In the genomic region with DNA sequence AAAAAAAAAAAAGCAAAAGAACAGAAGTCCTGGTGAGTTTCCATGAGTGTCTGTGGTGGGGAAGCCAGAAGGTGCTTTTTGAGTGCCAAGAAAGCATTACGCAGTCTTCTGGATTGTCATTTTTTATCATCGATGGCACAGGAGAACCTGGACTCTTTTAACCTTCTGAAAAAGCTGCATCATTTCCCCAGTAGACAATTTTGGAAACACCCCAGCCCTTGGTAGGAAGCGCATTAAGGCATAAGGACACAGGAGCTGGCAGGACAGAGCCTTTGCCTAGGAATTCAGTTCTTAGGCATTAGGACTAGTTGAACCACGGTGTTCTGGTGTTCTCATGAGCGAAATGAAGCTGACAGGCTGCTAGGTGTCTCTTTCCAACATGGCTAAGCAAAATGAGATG, we compare ENCODE assay signal across 20 mouse cellular contexts.
A peak's percentile ranks its signal among the peaks of the same experiment; 100 is the strongest.
DNase-seq lines count a peak whose midpoint lies in the region; ATAC-seq lines count a peak whose summit lies in the region.
"Had no signal": no experiment of that assay in that cellular context is flagged by ENCODE, and none has a peak within 500 bp of the region (broad histone marks: within the 10 kb centered on the region; RNA-seq: fewer than 3 reads in every experiment).

No protein-coding gene starts in this region.

- no peak overlapping the region for H3K9ac ChIP-seq in midbrain, embryonic 15.5 days
- H3K9ac ChIP-seq: embryonic facial prominence, embryonic 13.5 days; forebrain, embryonic 12.5 days; heart, embryonic 15.5 days; hindbrain, embryonic 13.5 days had no signal

- WGBS in midbrain, embryonic 10.5 days = 94% methylated on average over 5 of the region's 5 CpGs
- WGBS in midbrain, embryonic 15.5 days = 91% methylated on average over 5 of the region's 5 CpGs

- peaks cover 46% of the 10 kb centered on the region for H3K4me1 ChIP-seq in midbrain, embryonic 10.5 days
- H3K4me1 ChIP-seq in midbrain, embryonic 15.5 days = peaks cover 7% of the 10 kb centered on the region; the same call in 1 of the 2 replicates
- H3K4me1 ChIP-seq: embryonic facial prominence, embryonic 13.5 days; hindbrain, embryonic 13.5 days had no signal

- peak; percentile 60 for DNase-seq in cerebellum, adult 11-12 months
- DNase-seq in cerebellum, postnatal 4 days (ENCODE audit: low spot score in 2 of 2) = no peak
- DNase-seq in midbrain, embryonic 10.5 days (ENCODE audit: low spot score) = no peak
- DNase-seq in cerebellum, postnatal 10 days = peak; percentile 67 to 68
- no peak for DNase-seq in right cerebral cortex, postnatal 10 days (ENCODE audit: low spot score in 2 of 2)
- DNase-seq in lung, postnatal 14 days = no peak
- DNase-seq: adrenal gland, adult 2 months; adrenal gland, postnatal 25 days; gastrocnemius, postnatal 36 days; heart, adult 18-20 months; heart, postnatal 14 days; kidney, adult 18-20 months had no signal

- H3K27me3 ChIP-seq in midbrain, embryonic 10.5 days (ENCODE audit: low read depth, poor library complexity, severe bottlenecking) = peaks cover 8% of the 10 kb centered on the region; the same call in 1 of the 2 replicates
- no peaks in the 10 kb centered on the region; the same call in 1 of the 2 replicates for H3K27me3 ChIP-seq in midbrain, embryonic 15.5 days (replicated peaks)
- H3K27me3 ChIP-seq: embryonic facial prominence, embryonic 13.5 days; heart, embryonic 15.5 days; hindbrain, embryonic 13.5 days; Patski had no signal

- ATAC-seq in midbrain, embryonic 15.5 days (replicated peaks) = no peak
- ATAC-seq: hindbrain, postnatal 0 days; Patski had no signal

- no peaks in the 10 kb centered on the region for H3K9me3 ChIP-seq in midbrain, embryonic 10.5 days (replicated peaks)
- no peaks in the 10 kb centered on the region for H3K9me3 ChIP-seq in midbrain, embryonic 15.5 days
- H3K9me3 ChIP-seq: embryonic facial prominence, embryonic 13.5 days; forebrain, embryonic 12.5 days; heart, embryonic 15.5 days; hindbrain, embryonic 13.5 days had no signal

- no peaks in the 10 kb centered on the region for H3K36me3 ChIP-seq in midbrain, embryonic 10.5 days
- H3K36me3 ChIP-seq in midbrain, embryonic 15.5 days (replicated peaks) = no peaks in the 10 kb centered on the region
- H3K36me3 ChIP-seq: embryonic facial prominence, embryonic 13.5 days; forebrain, embryonic 12.5 days; heart, embryonic 15.5 days; hindbrain, embryonic 13.5 days had no signal

- H3K4me3 ChIP-seq in midbrain, embryonic 10.5 days = no peak overlapping the region
- H3K4me3 ChIP-seq in midbrain, embryonic 15.5 days = no peak overlapping the region
- H3K4me3 ChIP-seq: embryonic facial prominence, embryonic 13.5 days; forebrain, embryonic 12.5 days; heart, embryonic 15.5 days; hindbrain, embryonic 13.5 days had no signal

- peak overlapping the region; percentile 47; the same call in 1 of the 2 replicates for H3K27ac ChIP-seq in midbrain, embryonic 10.5 days (replicated peaks)
- H3K27ac ChIP-seq in midbrain, embryonic 15.5 days = no peak overlapping the region
- H3K27ac ChIP-seq: embryonic facial prominence, embryonic 13.5 days; forebrain, embryonic 12.5 days; heart, embryonic 15.5 days; hindbrain, embryonic 13.5 days; hindbrain, postnatal 0 days had no signal

- no peak overlapping the region for H3K4me2 ChIP-seq in midbrain, embryonic 15.5 days
- H3K4me2 ChIP-seq: embryonic facial prominence, embryonic 13.5 days; forebrain, embryonic 12.5 days; heart, embryonic 11.5 days; heart, embryonic 15.5 days; hindbrain, embryonic 13.5 days had no signal

Comparison
In these comparisons a context has a peak if more than half of its experiments do, and no peak if none do; other contexts are left out.
1. DNase-seq: peak in cerebellum, adult 11-12 months (single experiment) and cerebellum, postnatal 10 days (2 of 2); none in cerebellum, postnatal 4 days (0 of 2), midbrain, embryonic 10.5 days (single experiment), right cerebral cortex, postnatal 10 days (0 of 2) and lung, postnatal 14 days (single experiment).